Mouse (Mus musculus) brain, embryonic 14.5 days (tissue): ENCODE results near the gene Sbf2. TPM values are rescaled to one million over a fixed set of nuclear protein-coding genes. Genes with fewer than 3 reads are reported as not detected.

ENCODE experiments used
- DNase-seq: peaks from one replicate; pipeline ENCODE4 v3.0.0-alpha.2; 2011; ENCODE audit warnings: low read depth
- CTCF ChIP-seq: fragments of 200-500 bp; IDR thresholded peaks from 2 replicates; pipeline ENCODE4 v1.5.1; 2012; ENCODE audit warnings: inconsistent platforms, mild to moderate bottlenecking, moderate library complexity, borderline replicate concordance; ENCODE audit not compliant: insufficient read depth, insufficient read length; ENCODE audit errors: extremely low read depth
- POLR2A ChIP-seq: fragments of 200-500 bp; IDR thresholded peaks from 2 replicates; pipeline ENCODE4 v1.6.1; 2012; ENCODE audit warnings: mild to moderate bottlenecking, inconsistent platforms, borderline replicate concordance; ENCODE audit not compliant: poor library complexity, insufficient read depth, insufficient read length, severe bottlenecking; ENCODE audit errors: extremely low read depth
- polyA plus RNA-seq: library from polyadenylated mRNA; depleted of rRNA; stranded (reverse); fragments of >200 nt; gene quantifications from 2 replicates; pipeline ENCODE4 v1.2.3, GENCODE M21; 2012; rRNA removed

Sbf2 gene
- polyA plus RNA-seq, result 67.9 and 79.0 TPM in 2 replicates

DNA sequence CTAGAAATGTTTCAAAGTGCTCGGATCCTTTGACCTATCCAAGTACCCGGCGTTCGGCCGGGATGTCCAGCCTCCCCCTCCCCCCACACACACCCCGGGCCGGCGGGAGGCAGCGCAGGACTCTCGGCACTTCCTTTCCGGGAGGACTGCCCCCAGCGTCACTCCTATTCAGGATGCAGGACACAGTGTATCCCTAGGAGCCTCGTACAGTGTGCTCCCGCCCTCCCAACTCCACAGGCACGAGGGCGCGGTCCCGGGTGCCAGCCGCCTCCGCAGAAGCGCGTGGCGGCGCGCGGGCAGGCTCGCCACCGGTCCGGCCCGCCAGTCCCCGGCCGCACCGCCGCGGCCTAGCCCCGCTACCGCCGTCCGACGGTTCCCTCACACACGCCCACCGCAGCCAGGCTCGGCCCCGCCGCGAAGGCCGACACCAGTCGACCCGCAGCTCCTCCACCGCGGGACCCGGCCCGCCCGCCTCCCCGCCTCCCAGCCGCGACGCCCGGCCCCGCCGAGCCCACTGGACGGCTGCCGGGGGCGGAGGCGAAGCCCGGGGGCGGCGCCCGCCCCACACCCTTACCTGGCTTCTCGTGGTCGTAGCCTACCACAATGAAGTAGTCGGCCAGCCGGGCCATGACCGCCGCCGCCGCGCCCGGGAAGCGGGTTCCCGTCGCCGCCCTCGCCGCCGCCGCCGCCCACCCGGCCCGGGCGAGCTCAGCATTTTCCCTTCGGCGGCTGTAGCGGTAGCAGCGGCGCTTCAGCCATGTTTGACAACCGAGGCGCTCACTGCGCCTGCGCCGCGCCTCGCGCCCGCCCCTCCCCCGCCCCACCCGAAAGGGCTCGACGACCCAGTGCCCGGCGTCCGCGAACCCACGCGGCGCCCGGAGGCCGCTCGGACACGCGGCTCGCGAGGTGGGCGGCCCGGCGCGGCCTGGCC lies at the start of gene Sbf2:
Sbf2 (minus strand) TSS at position 790 of the 931 bp plus-strand sequence.
- peak; percentile 90 for DNase-seq

GRCm38 (mm10) chr7:110658378-110658928 lies 43.7 kb upstream of the Sbf2 start:
- no peak for DNase-seq

More for the DNA sequence above, at the start of gene Sbf2:
- TF ChIP-seq POLR2A (peak; percentile 83), CTCF (no peak)

GRCm38 (mm10) chr7:110655966-110656365 lies 41.2 kb upstream of the Sbf2 start:
- no peak for TF ChIP-seq CTCF
- TF ChIP-seq POLR2A, result no peak

More at GRCm38 (mm10) chr7:110658378-110658928, 43.7 kb upstream of the Sbf2 start:
- TF ChIP-seq POLR2A (no peak), CTCF (no peak)

DNA sequence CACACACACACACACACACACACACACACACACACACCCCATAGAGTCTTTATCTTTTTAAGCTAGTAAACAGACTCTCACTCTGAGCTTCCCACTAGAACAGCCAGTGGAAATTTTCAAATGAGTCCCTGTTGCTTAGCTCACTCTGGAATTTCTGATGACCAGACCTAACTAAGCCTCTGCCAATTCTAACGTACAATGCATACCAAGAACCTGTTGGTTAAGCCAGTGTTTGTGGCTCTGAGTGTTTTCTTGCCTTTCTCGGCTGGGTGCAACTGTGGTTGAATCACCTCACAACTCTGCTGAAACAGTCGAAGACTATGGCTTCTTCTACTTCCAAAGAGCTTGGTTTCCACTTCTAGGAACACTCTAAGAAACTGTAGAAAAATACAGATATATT lies 40.5 kb upstream of the Sbf2 start:
- no peak for TF ChIP-seq POLR2A
- no peak for TF ChIP-seq CTCF
- DNase-seq, result no peak

More at GRCm38 (mm10) chr7:110655966-110656365, 41.2 kb upstream of the Sbf2 start:
- no peak for DNase-seq

DNA sequence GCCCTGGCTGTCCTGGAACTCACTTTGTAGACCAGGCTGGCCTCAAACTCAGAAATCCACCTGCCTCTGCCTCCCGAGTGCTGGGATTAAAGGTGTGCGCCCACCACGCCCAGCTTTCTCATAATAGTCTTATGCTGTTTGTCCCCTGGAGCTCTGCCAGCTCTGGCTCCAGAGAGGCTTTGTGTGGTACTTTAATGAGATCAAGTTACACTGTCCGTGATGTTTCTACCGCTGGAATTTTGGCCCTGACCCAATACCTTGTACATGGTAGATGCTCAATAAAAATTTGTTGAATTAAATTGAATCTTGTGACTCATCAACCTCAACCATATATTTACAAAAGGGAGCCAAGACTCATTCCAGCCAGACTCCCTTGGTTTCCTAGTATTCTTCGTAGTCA lies 36.4 kb upstream of the Sbf2 start:
- TF ChIP-seq POLR2A (no peak), CTCF (no peak)
- no peak for DNase-seq

- TF ChIP-seq CTCF (no peak), POLR2A (no peak)
- DNase-seq, result no peak
Measured at GRCm38 (mm10) chr7:110650491-110650890, 35.8 kb upstream of the Sbf2 start.

GRCm38 (mm10) chr7:110649133-110649987 lies 34.6 kb upstream of the Sbf2 start:
- TF ChIP-seq POLR2A (no peak), CTCF (no peak)
- DNase-seq, result no peak

- no peak for DNase-seq
- TF ChIP-seq CTCF, result no peak
- no peak for TF ChIP-seq POLR2A
Measured at GRCm38 (mm10) chr7:110648455-110649085, 33.8 kb upstream of the Sbf2 start.

DNA sequence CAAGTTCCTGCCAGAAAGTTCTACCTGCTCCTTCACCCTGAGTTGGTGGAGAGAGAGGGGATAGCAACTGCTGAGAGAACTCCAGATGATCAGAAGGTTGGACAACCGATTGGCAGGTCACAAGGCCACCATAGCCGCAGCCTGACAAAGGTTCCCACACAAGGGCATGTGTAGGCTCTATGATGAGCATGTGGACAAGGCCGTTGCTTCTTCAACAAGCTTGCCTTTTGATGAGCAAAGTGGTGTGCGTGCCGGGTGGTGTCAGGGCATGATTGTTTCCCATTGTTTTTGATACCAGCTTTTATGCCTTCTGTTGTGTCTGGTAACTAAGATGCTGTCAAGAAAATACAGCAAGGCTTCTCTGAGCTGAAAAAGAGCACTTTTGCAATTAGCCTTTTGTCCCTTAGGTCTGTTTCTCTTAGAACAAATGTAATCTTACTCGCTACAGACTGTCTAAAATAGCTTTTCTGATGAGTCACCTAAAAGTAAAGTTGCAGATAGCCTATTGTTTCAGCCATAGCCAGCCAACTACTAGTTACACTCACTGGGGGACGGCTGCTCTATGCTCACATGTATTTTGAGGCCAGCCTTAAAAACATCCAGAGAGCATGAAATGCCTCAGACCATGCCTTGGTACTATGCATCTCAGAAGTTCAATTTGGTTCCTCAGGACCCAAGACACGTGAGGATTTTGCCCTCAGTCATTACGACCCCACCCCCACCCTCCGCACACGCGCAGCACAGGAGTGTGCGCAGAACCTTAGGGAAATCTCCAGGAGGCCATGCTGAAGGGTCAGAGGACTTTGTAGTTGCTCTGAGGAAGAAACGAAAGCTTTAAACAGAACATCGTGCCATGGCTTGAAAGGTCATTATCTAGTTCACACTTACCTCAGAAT lies 33.1 kb upstream of the Sbf2 start:
- TF ChIP-seq POLR2A (no peak), CTCF (no peak)
- no peak for DNase-seq
